27 mouse cellular contexts compared by ENCODE assay signal in genomic region chr3:94344897-94345296, GRCm38 (mm10). TPM values are rescaled to one million over a fixed set of nuclear protein-coding genes. Genes with fewer than 3 reads are reported as not detected.
DNase-seq lines count a peak whose midpoint lies in the region; ATAC-seq and TF ChIP-seq lines count a peak whose summit lies in the region.
"Had no signal": no experiment of that assay in that cellular context is flagged by ENCODE, and none has a peak within 500 bp of the region (broad histone marks: within the 10 kb centered on the region; RNA-seq: fewer than 3 reads in every experiment).

No protein-coding gene starts in this region.

- 70% methylated on average over 3 of the region's 3 CpGs for WGBS in midbrain, embryonic 11.5 days
- WGBS in midbrain, postnatal 0 days: 61% methylated on average over 3 of the region's 3 CpGs
- WGBS in stomach, embryonic 16.5 days: 56% methylated on average over 3 of the region's 3 CpGs
- WGBS in stomach, postnatal 0 days: 59% methylated on average over 3 of the region's 3 CpGs

- no peak overlapping the region for H3K9ac ChIP-seq in midbrain, embryonic 11.5 days (ENCODE audit: low read length)
- no peak overlapping the region for H3K9ac ChIP-seq in midbrain, postnatal 0 days (replicated peaks; ENCODE audit: low read length, poor library complexity, severe bottlenecking)
- H3K9ac ChIP-seq in stomach, embryonic 16.5 days (ENCODE audit: low read length): no peak overlapping the region
- H3K9ac ChIP-seq in stomach, postnatal 0 days (ENCODE audit: low read length): no peak overlapping the region

- no peaks in the 10 kb centered on the region for H3K9me3 ChIP-seq in midbrain, embryonic 11.5 days (ENCODE audit: control insufficient read depth, low read length)
- H3K9me3 ChIP-seq in midbrain, postnatal 0 days (ENCODE audit: low read length): no peaks in the 10 kb centered on the region
- no peaks in the 10 kb centered on the region for H3K9me3 ChIP-seq in stomach, embryonic 16.5 days (replicated peaks; ENCODE audit: control insufficient read depth, low read length)
- H3K9me3 ChIP-seq in stomach, postnatal 0 days (ENCODE audit: control insufficient read depth, low read length): no peaks in the 10 kb centered on the region
- H3K9me3 ChIP-seq: G1E had no signal

- ATAC-seq in midbrain, embryonic 11.5 days (ENCODE audit: low FRiP score): no peak
- no peak for ATAC-seq in midbrain, postnatal 0 days (ENCODE audit: low FRiP score)
- no peak for ATAC-seq in stomach, embryonic 16.5 days (ENCODE audit: insufficient read depth, low FRiP score)
- no peak for ATAC-seq in stomach, postnatal 0 days (ENCODE audit: low FRiP score, low TSS enrichment)
- ATAC-seq: activated CD4-positive, CD25-positive, alpha-beta regulatory T cell, adult 4 months; CD4-positive, CD25-positive, alpha-beta regulatory T cell, adult 4 months; Patski had no signal

- H3K4me1 ChIP-seq in midbrain, embryonic 11.5 days (ENCODE audit: control insufficient read depth, insufficient read depth, low read length): no peaks in the 10 kb centered on the region
- H3K4me1 ChIP-seq in midbrain, postnatal 0 days (ENCODE audit: insufficient read depth, low read length): no peaks in the 10 kb centered on the region
- H3K4me1 ChIP-seq in stomach, embryonic 16.5 days (ENCODE audit: control insufficient read depth, insufficient read depth, low read length): 0 out of 2 replicates have a peak, but pooled peaks cover 4% of the 10 kb centered on the region
- H3K4me1 ChIP-seq in stomach, postnatal 0 days (replicated peaks; ENCODE audit: control insufficient read depth, insufficient read depth): no peaks in the 10 kb centered on the region

- H3K36me3 ChIP-seq in midbrain, embryonic 11.5 days (ENCODE audit: control insufficient read depth, insufficient read depth, low read length): no peaks in the 10 kb centered on the region
- H3K36me3 ChIP-seq in midbrain, postnatal 0 days (ENCODE audit: insufficient read depth, low read length): no peaks in the 10 kb centered on the region
- H3K36me3 ChIP-seq in stomach, embryonic 16.5 days (ENCODE audit: control insufficient read depth, insufficient read depth, low read length): no peaks in the 10 kb centered on the region
- no peaks in the 10 kb centered on the region for H3K36me3 ChIP-seq in stomach, postnatal 0 days (ENCODE audit: control insufficient read depth, insufficient read depth, low read length)
- H3K36me3 ChIP-seq: G1E had no signal

- TF ChIP-seq CTCF in midbrain, postnatal 0 days (IDR thresholded peaks at IDR 0.05): no peak
- no peak for TF ChIP-seq CTCF in stomach, postnatal 0 days (IDR thresholded peaks at IDR 0.05; ENCODE audit: low read depth)

- no peak overlapping the region for H3K27ac ChIP-seq in midbrain, embryonic 11.5 days (ENCODE audit: low read depth, low read length)
- H3K27ac ChIP-seq in midbrain, postnatal 0 days (ENCODE audit: low read depth, low read length): no peak overlapping the region
- H3K27ac ChIP-seq in stomach, embryonic 16.5 days (ENCODE audit: low read length): 0 out of 2 replicates have a peak overlapping the region, but pooled peaks have one; percentile 11
- no peak overlapping the region for H3K27ac ChIP-seq in stomach, postnatal 0 days (replicated peaks)

- H3K4me3 ChIP-seq in midbrain, embryonic 11.5 days (ENCODE audit: low read depth, low read length): no peak overlapping the region
- no peak overlapping the region for H3K4me3 ChIP-seq in midbrain, postnatal 0 days (ENCODE audit: low read depth, low read length)
- no peak overlapping the region for H3K4me3 ChIP-seq in stomach, embryonic 16.5 days (replicated peaks; ENCODE audit: low read length)
- H3K4me3 ChIP-seq in stomach, postnatal 0 days (ENCODE audit: low read depth, low read length): no peak overlapping the region

- peak; percentile 73 for DNase-seq in midbrain, embryonic 11.5 days (ENCODE audit: low spot score, missing footprints)
- no peak for DNase-seq in midbrain, postnatal 0 days (ENCODE audit: low spot score)
- no peak for DNase-seq in stomach, postnatal 0 days (ENCODE audit: low spot score)
- DNase-seq in fat pad, adult 2 months (ENCODE audit: extremely low read depth, low read depth, low spot score): peak; percentile 83
- peak; percentile 61 for DNase-seq in gonadal fat pad, adult 2 months (ENCODE audit: low read depth)
- no peak for DNase-seq in right cerebral cortex, postnatal 14 days
- DNase-seq in heart, postnatal 4 days: no peak
- DNase-seq: adrenal gland, adult 2 months; adrenal gland, adult 8-10 months; adrenal gland, postnatal 10 days; adrenal gland, postnatal 14 days; adrenal gland, postnatal 25 days; adrenal gland, postnatal 36 days; B cell, adult 2 months; cerebellum, adult 11 months; cerebellum, adult 11-12 months had no signal

- H3K27me3 ChIP-seq in midbrain, embryonic 11.5 days (ENCODE audit: control insufficient read depth, insufficient read depth, low read length): no peaks in the 10 kb centered on the region
- no peaks in the 10 kb centered on the region for H3K27me3 ChIP-seq in midbrain, postnatal 0 days (ENCODE audit: insufficient read depth, low read length)
- no peaks in the 10 kb centered on the region for H3K27me3 ChIP-seq in stomach, embryonic 16.5 days (ENCODE audit: control insufficient read depth, insufficient read depth, low read length)
- H3K27me3 ChIP-seq in stomach, postnatal 0 days (ENCODE audit: control insufficient read depth, insufficient read depth, low read length): no peaks in the 10 kb centered on the region

- no peak for TF ChIP-seq EP300 in stomach, postnatal 0 days (optimal IDR thresholded peaks at IDR 0.05)

- no peak overlapping the region for H3K4me2 ChIP-seq in midbrain, embryonic 11.5 days
- no peak overlapping the region for H3K4me2 ChIP-seq in midbrain, postnatal 0 days (ENCODE audit: low read depth, low read length, poor library complexity, severe bottlenecking)
- H3K4me2 ChIP-seq in stomach, embryonic 16.5 days (ENCODE audit: low read depth, low read length): no peak overlapping the region
- no peak overlapping the region for H3K4me2 ChIP-seq in stomach, postnatal 0 days (replicated peaks; ENCODE audit: low read depth)

RNA-seq across cellular contexts. Expression of gene Them5, which starts 3.0 kb away (rescaled TPM):
- 0.11 TPM in 1 of 2 replicates, not detected in the other for polyA plus RNA-seq in midbrain, embryonic 11.5 days (2014; fragmentation: Nextera tagmentation; extraction: Ambion mirVana)
- total RNA-seq in midbrain, postnatal 0 days (2014; rRNA removed): 0.16 TPM in 1 of 2 replicates, not detected in the other
- polyA plus RNA-seq in midbrain, postnatal 0 days (2015; fragmentation: Nextera tagmentation; extraction: Ambion mirVana): not detected in 2 replicates
- polyA plus RNA-seq in stomach, embryonic 16.5 days (2015; fragmentation: Nextera tagmentation; extraction: Ambion mirVana): 32.1 and 49.6 TPM in 2 replicates
- polyA plus RNA-seq in stomach, postnatal 0 days (2015; fragmentation: Nextera tagmentation; extraction: Ambion mirVana): 126 and 146 TPM in 2 replicates
- polyA plus RNA-seq in gonadal fat pad, adult 2 months (2012; rRNA removed): 0.09 and 0.16 TPM in 2 replicates
- not detected for total RNA-seq in heart, postnatal 4 days (2021)
- total RNA-seq: adrenal gland, adult 18-20 months; adrenal gland, adult 2 months; adrenal gland, adult 8-10 months; adrenal gland, postnatal 10 days; adrenal gland, postnatal 14 days; adrenal gland, postnatal 25 days; adrenal gland, postnatal 36 days; adrenal gland, postnatal 4 days; CH12.LX; MEL had no signal
- polyA plus RNA-seq: activated CD4-positive, CD25-positive, alpha-beta regulatory T cell, adult 4 months; adrenal gland, adult 2 months; C2C12; CD4-positive, CD25-positive, alpha-beta regulatory T cell, adult 4 months; G1E had no signal

RNA-seq across cellular contexts. Expression of gene C2cd4d, which starts 17.3 kb away (rescaled TPM):
- polyA plus RNA-seq in midbrain, embryonic 11.5 days (2014; fragmentation: Nextera tagmentation; extraction: Ambion mirVana): 0.87 and 1.4 TPM in 2 replicates
- total RNA-seq in midbrain, postnatal 0 days (2014; rRNA removed): 1.7 and 2.8 TPM in 2 replicates
- polyA plus RNA-seq in midbrain, postnatal 0 days (2015; fragmentation: Nextera tagmentation; extraction: Ambion mirVana): 1.7 and 2.2 TPM in 2 replicates
- polyA plus RNA-seq in stomach, embryonic 16.5 days (2015; fragmentation: Nextera tagmentation; extraction: Ambion mirVana): 0.35 and 0.65 TPM in 2 replicates
- 0.82 and 1.5 TPM in 2 replicates for polyA plus RNA-seq in stomach, postnatal 0 days (2015; fragmentation: Nextera tagmentation; extraction: Ambion mirVana)
- polyA plus RNA-seq in gonadal fat pad, adult 2 months (2012; rRNA removed): 0.42 and 0.69 TPM in 2 replicates
- not detected for total RNA-seq in heart, postnatal 4 days (2021)
- total RNA-seq: CH12.LX, ES-E14, MEL had no signal
- polyA plus RNA-seq: activated CD4-positive, CD25-positive, alpha-beta regulatory T cell, adult 4 months; C2C12; CD4-positive, CD25-positive, alpha-beta regulatory T cell, adult 4 months; G1E; Patski had no signal

RNA-seq across cellular contexts. Expression of gene Rorc, which starts 27.7 kb away (rescaled TPM):
- 0.10 and 0.14 TPM in 2 replicates for polyA plus RNA-seq in midbrain, embryonic 11.5 days (2014; fragmentation: Nextera tagmentation; extraction: Ambion mirVana)
- total RNA-seq in midbrain, postnatal 0 days (2014; rRNA removed): 0.42 and 0.60 TPM in 2 replicates
- polyA plus RNA-seq in midbrain, postnatal 0 days (2015; fragmentation: Nextera tagmentation; extraction: Ambion mirVana): 0.12 and 0.25 TPM in 2 replicates
- polyA plus RNA-seq in stomach, embryonic 16.5 days (2015; fragmentation: Nextera tagmentation; extraction: Ambion mirVana): 7.4 and 8.6 TPM in 2 replicates
- 7.5 and 8.8 TPM in 2 replicates for polyA plus RNA-seq in stomach, postnatal 0 days (2015; fragmentation: Nextera tagmentation; extraction: Ambion mirVana)
- polyA plus RNA-seq in gonadal fat pad, adult 2 months (2012; rRNA removed): 13.6 and 18.5 TPM in 2 replicates
- 10 to 100 TPM; 17.7 to 18.1 TPM for total RNA-seq in heart, postnatal 4 days (2021)
- total RNA-seq: ES-E14, G1E, MEL had no signal
- polyA plus RNA-seq: G1E had no signal

RNA-seq across cellular contexts. Expression of gene Them4, which starts 35.0 kb away (rescaled TPM):
- 12.8 and 14.5 TPM in 2 replicates for polyA plus RNA-seq in midbrain, embryonic 11.5 days (2014; fragmentation: Nextera tagmentation; extraction: Ambion mirVana)
- 28.7 and 32.7 TPM in 2 replicates for total RNA-seq in midbrain, postnatal 0 days (2014; rRNA removed)
- polyA plus RNA-seq in midbrain, postnatal 0 days (2015; fragmentation: Nextera tagmentation; extraction: Ambion mirVana): 72.9 and 73.0 TPM in 2 replicates
- 10.4 and 12.6 TPM in 2 replicates for polyA plus RNA-seq in stomach, embryonic 16.5 days (2015; fragmentation: Nextera tagmentation; extraction: Ambion mirVana)
- polyA plus RNA-seq in stomach, postnatal 0 days (2015; fragmentation: Nextera tagmentation; extraction: Ambion mirVana): 10.2 and 10.4 TPM in 2 replicates
- 4.8 and 6.8 TPM in 2 replicates for polyA plus RNA-seq in gonadal fat pad, adult 2 months (2012; rRNA removed)
- total RNA-seq in heart, postnatal 4 days (2021): 10 to 100 TPM; 12.7 to 13.5 TPM

RNA-seq across cellular contexts. Expression of gene Lingo4, which starts 53.4 kb away (rescaled TPM):
- 0.17 and 0.37 TPM in 2 replicates for polyA plus RNA-seq in midbrain, embryonic 11.5 days (2014; fragmentation: Nextera tagmentation; extraction: Ambion mirVana)
- total RNA-seq in midbrain, postnatal 0 days (2014; rRNA removed): 1.6 and 1.8 TPM in 2 replicates
- 1.5 TPM in 2 replicates for polyA plus RNA-seq in midbrain, postnatal 0 days (2015; fragmentation: Nextera tagmentation; extraction: Ambion mirVana)
- 0.44 and 0.51 TPM in 2 replicates for polyA plus RNA-seq in stomach, embryonic 16.5 days (2015; fragmentation: Nextera tagmentation; extraction: Ambion mirVana)
- polyA plus RNA-seq in stomach, postnatal 0 days (2015; fragmentation: Nextera tagmentation; extraction: Ambion mirVana): 0.42 TPM in 2 replicates
- 0.04 and 0.19 TPM in 2 replicates for polyA plus RNA-seq in gonadal fat pad, adult 2 months (2012; rRNA removed)
- under 1 TPM in 1 of 2 experiments, not detected in 1; 0.11 TPM for total RNA-seq in heart, postnatal 4 days (2021)
- total RNA-seq: CH12.LX, ES-E14, MEL had no signal
- polyA plus RNA-seq: G1E had no signal

Comparison
In these comparisons a context has a peak if more than half of its experiments do, and no peak if none do; other contexts are left out.
1. DNase-seq: peak in midbrain, embryonic 11.5 days (single experiment), fat pad, adult 2 months (single experiment) and gonadal fat pad, adult 2 months (single experiment); none in midbrain, postnatal 0 days (single experiment), stomach, postnatal 0 days (single experiment), right cerebral cortex, postnatal 14 days (single experiment) and heart, postnatal 4 days (single experiment).
2. RNA of gene Them5, which starts 3.0 kb away (polyA plus RNA-seq): 126 to 146 TPM in stomach, postnatal 0 days and 32.1 to 49.6 TPM in stomach, embryonic 16.5 days; 0.09 to 0.16 TPM in gonadal fat pad, adult 2 months, 0.11 TPM in midbrain, embryonic 11.5 days and not detected in midbrain, postnatal 0 days; every median in the first group is over 10 times any median in the second.